Mouse (Mus musculus) myocyte (in vitro differentiated cells): Measurements from ENCODE around the gene Adam11. TPM values are rescaled to one million over a fixed set of nuclear protein-coding genes. Genes with fewer than 3 reads are reported as not detected.
A peak's percentile ranks its signal among the peaks of the same experiment; 100 is the strongest.

Source experiments
- H3K27me3 ChIP-seq: one replicate; pipeline ENCODE4 v1.6.1; 2011; ENCODE audit not compliant: control insufficient read depth, insufficient read depth, insufficient read length
- H3K36me3 ChIP-seq: one replicate; pipeline ENCODE4 v1.6.1; 2011; ENCODE audit not compliant: control insufficient read depth, insufficient read depth
- H3K4me2 ChIP-seq: one replicate; pipeline ENCODE4 v1.6.1; 2011; ENCODE audit warnings: low read depth, control low read depth
- H3K4me3 ChIP-seq: one replicate; pipeline ENCODE4 v1.5.1; 2011; ENCODE audit warnings: mild to moderate bottlenecking, control low read depth, moderate library complexity
- H3K79me2 ChIP-seq: one replicate; pipeline ENCODE4 v1.6.1; 2011; ENCODE audit not compliant: control insufficient read depth, insufficient read depth
- H3ac ChIP-seq: one replicate; pipeline ENCODE4 v1.6.1; 2011; ENCODE audit not compliant: control insufficient read depth, insufficient read length
- CEBPB ChIP-seq: IDR thresholded peaks from 2 replicates; pipeline ENCODE4 v1.6.1; 2011; ENCODE audit warnings: mild to moderate bottlenecking, moderate library complexity; ENCODE audit not compliant: poor library complexity, insufficient read depth, severe bottlenecking
- E2F4 ChIP-seq: IDR thresholded peaks from one replicate; pipeline ENCODE4 v1.6.1; 2011; ENCODE audit warnings: mild to moderate bottlenecking, control low read depth, moderate library complexity; ENCODE audit not compliant: insufficient read depth
- MAX ChIP-seq: IDR thresholded peaks from one replicate; pipeline ENCODE4 v1.6.1; 2011; ENCODE audit warnings: low read depth, mild to moderate bottlenecking, control low read depth
- MYOD1 ChIP-seq, 3 experiments: IDR thresholded peaks; one replicate each; pipeline ENCODE4 v1.6.1; 2011; ENCODE audit warnings: control low read depth in 2 of 3, low read depth in 2 of 3, mild to moderate bottlenecking in 2 of 3, moderate library complexity in 1 of 3; ENCODE audit not compliant: insufficient read length in 2 of 3, control insufficient read depth in 1 of 3
- MYOG ChIP-seq, 3 experiments: IDR thresholded peaks; one replicate each; pipeline ENCODE4 v1.6.1; 2011; ENCODE audit warnings: control low read depth in 2 of 3, low read depth in 2 of 3, mild to moderate bottlenecking in 2 of 3; ENCODE audit not compliant: insufficient read length in 2 of 3, control insufficient read depth in 1 of 3, insufficient read depth in 1 of 3
- POLR2A ChIP-seq: IDR thresholded peaks from one replicate; pipeline ENCODE4 v1.6.1; 2011; ENCODE audit warnings: low read depth, mild to moderate bottlenecking, control low read depth, moderate library complexity; ENCODE audit not compliant: insufficient read length
- POLR2AphosphoS2 ChIP-seq: IDR thresholded peaks from one replicate; pipeline ENCODE4 v1.6.1; 2011; ENCODE audit warnings: low read depth, control low read depth; ENCODE audit not compliant: insufficient read length
- REST ChIP-seq: IDR thresholded peaks from one replicate; pipeline ENCODE4 v1.6.1; 2011; ENCODE audit warnings: mild to moderate bottlenecking, control low read depth, moderate library complexity; ENCODE audit not compliant: insufficient read depth, insufficient read length
- SRF ChIP-seq: IDR thresholded peaks from one replicate; pipeline ENCODE4 v1.6.1; 2011; ENCODE audit warnings: low read depth; ENCODE audit not compliant: control insufficient read depth, insufficient read length
- TCF12 ChIP-seq: IDR thresholded peaks from one replicate; pipeline ENCODE4 v1.6.1; 2011; ENCODE audit warnings: mild to moderate bottlenecking, control low read depth; ENCODE audit not compliant: poor library complexity, insufficient read depth, severe bottlenecking
- TCF3 ChIP-seq: IDR thresholded peaks from one replicate; pipeline ENCODE4 v1.6.1; 2011; ENCODE audit warnings: low read depth, control low read depth; ENCODE audit not compliant: insufficient read length
- USF1 ChIP-seq: IDR thresholded peaks from one replicate; pipeline ENCODE4 v1.6.1; 2011; ENCODE audit warnings: low read depth, mild to moderate bottlenecking, control low read depth, moderate library complexity
- polyA plus RNA-seq: library from polyadenylated mRNA; unstranded; fragments of >200 nt; fragmentation: generic; extraction: Trizol; gene quantifications from one replicate; pipeline ENCODE4 v1.2.1, GENCODE M21; 2012; ENCODE audit warnings: missing spikeins

Gene Adam11
- polyA plus RNA-seq, 1 experiment = 0.19 TPM

- H3ac ChIP-seq = no peak overlapping the region
- H3K4me2 ChIP-seq = peak overlapping the region; percentile 28
- TF ChIP-seq REST (no peak), SRF (no peak), USF1 (no peak), POLR2A (no peak), POLR2AphosphoS2 (no peak), E2F4 (no peak), TCF3 (no peak), CEBPB (no peak)
- H3K79me2 ChIP-seq = no peaks in the 10 kb centered on the region
- no peaks in the 10 kb centered on the region for H3K36me3 ChIP-seq
- no peaks in the 10 kb centered on the region for H3K27me3 ChIP-seq
- H3K4me3 ChIP-seq = no peak overlapping the region
Measured at GRCm38 (mm10) chr11:102729835-102730234, 31.4 kb upstream of the Adam11 start.

- no peak overlapping the region for H3K4me3 ChIP-seq
- no peaks in the 10 kb centered on the region for H3K27me3 ChIP-seq
- TF ChIP-seq TCF12 (no peak), CEBPB (no peak), POLR2A (no peak), SRF (no peak), USF1 (no peak), TCF3 (no peak), MYOD1 (IDR thresholded peaks at IDR 0.05; ENCODE audit: control insufficient read depth in 1 of 3, insufficient read length in 2 of 3, low read depth in 2 of 3) (no peak), E2F4 (no peak), POLR2AphosphoS2 (no peak), MYOG (IDR thresholded peaks at IDR 0.05; ENCODE audit: control insufficient read depth in 1 of 3, insufficient read depth in 1 of 3, insufficient read length in 2 of 3, low read depth in 2 of 3) (no peak), MAX (no peak), REST (no peak)
- H3K4me2 ChIP-seq = no peak overlapping the region
- no peaks in the 10 kb centered on the region for H3K79me2 ChIP-seq
- no peaks in the 10 kb centered on the region for H3K36me3 ChIP-seq
- H3ac ChIP-seq = no peak overlapping the region
Measured at GRCm38 (mm10) chr11:102731366-102731765, 29.9 kb upstream of the Adam11 start.

DNA sequence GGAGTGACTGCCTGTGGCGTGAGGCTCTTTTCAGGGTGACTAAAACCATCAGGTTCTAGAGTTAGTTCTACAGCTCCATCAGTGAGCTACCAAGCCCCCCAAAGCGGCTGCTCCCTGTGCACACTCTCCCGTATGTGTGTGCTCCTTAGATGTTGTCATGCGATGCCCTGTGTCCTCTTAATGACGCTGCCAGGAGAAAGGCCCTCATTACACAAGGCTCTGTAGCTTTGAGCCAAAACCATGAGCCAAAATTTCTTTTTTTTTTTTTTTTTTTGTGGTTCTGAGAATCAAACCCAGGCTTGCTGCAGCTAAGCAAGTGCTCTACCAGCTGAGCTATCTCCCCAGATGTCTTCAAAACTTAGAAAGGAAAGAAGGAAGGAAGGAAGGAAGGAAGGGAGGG, 28.1 kb upstream of the Adam11 start:
- Histone ChIP-seq H3ac (no peak overlapping the region), H3K79me2 (no peaks in the 10 kb centered on the region), H3K4me3 (no peak overlapping the region), H3K36me3 (no peaks in the 10 kb centered on the region), H3K27me3 (no peaks in the 10 kb centered on the region), H3K4me2 (no peak overlapping the region)
- no peak for TF ChIP-seq USF1
- TF ChIP-seq MAX = no peak
- TF ChIP-seq REST = no peak
- no peak for TF ChIP-seq MYOD1 (IDR thresholded peaks at IDR 0.05; ENCODE audit: control insufficient read depth in 1 of 3, insufficient read length in 2 of 3, low read depth in 2 of 3)
- TF ChIP-seq TCF12 = no peak
- no peak for TF ChIP-seq TCF3
- no peak for TF ChIP-seq E2F4
- TF ChIP-seq POLR2A = no peak
- TF ChIP-seq CEBPB = no peak
- TF ChIP-seq SRF = no peak
- TF ChIP-seq MYOG (IDR thresholded peaks at IDR 0.05; ENCODE audit: control insufficient read depth in 1 of 3, insufficient read depth in 1 of 3, insufficient read length in 2 of 3, low read depth in 2 of 3) = no peak
- no peak for TF ChIP-seq POLR2AphosphoS2

- Histone ChIP-seq H3ac (no peak overlapping the region), H3K36me3 (no peaks in the 10 kb centered on the region), H3K4me3 (no peak overlapping the region), H3K27me3 (no peaks in the 10 kb centered on the region), H3K79me2 (no peaks in the 10 kb centered on the region), H3K4me2 (no peak overlapping the region)
- TF ChIP-seq CEBPB (no peak), POLR2AphosphoS2 (no peak), TCF3 (no peak), REST (no peak), USF1 (no peak), TCF12 (no peak), POLR2A (no peak), MYOG (IDR thresholded peaks at IDR 0.05; ENCODE audit: control insufficient read depth in 1 of 3, insufficient read depth in 1 of 3, insufficient read length in 2 of 3, low read depth in 2 of 3) (no peak), MYOD1 (IDR thresholded peaks at IDR 0.05; ENCODE audit: control insufficient read depth in 1 of 3, insufficient read length in 2 of 3, low read depth in 2 of 3) (no peak), SRF (no peak), MAX (no peak), E2F4 (no peak)
Measured at GRCm38 (mm10) chr11:102734961-102735360, 26.3 kb upstream of the Adam11 start.

- Histone ChIP-seq H3K4me2 (no peak overlapping the region), H3ac (no peak overlapping the region), H3K27me3 (no peaks in the 10 kb centered on the region), H3K79me2 (no peaks in the 10 kb centered on the region), H3K36me3 (no peaks in the 10 kb centered on the region), H3K4me3 (no peak overlapping the region)
- TF ChIP-seq POLR2AphosphoS2 (no peak), TCF3 (no peak), CEBPB (no peak), USF1 (no peak), REST (no peak), TCF12 (no peak), MYOD1 (IDR thresholded peaks at IDR 0.05; ENCODE audit: control insufficient read depth in 1 of 3, insufficient read length in 2 of 3, low read depth in 2 of 3) (no peak), MAX (no peak), POLR2A (no peak), SRF (no peak), E2F4 (no peak), MYOG (IDR thresholded peaks at IDR 0.05; ENCODE audit: control insufficient read depth in 1 of 3, insufficient read depth in 1 of 3, insufficient read length in 2 of 3, low read depth in 2 of 3) (no peak)
Measured at GRCm38 (mm10) chr11:102738046-102738445, 23.2 kb upstream of the Adam11 start.
